Mouse (Mus musculus): ENCODE measurements around the gene Tmem50a. TPM values are rescaled to one million over a fixed set of nuclear protein-coding genes. Genes with fewer than 3 reads are reported as not detected.
A peak's percentile ranks its signal among the peaks of the same experiment; 100 is the strongest.
"Not testable (repeated sequence)": the region's sequence is repeated elsewhere in the genome, so short reads cannot be mapped to it uniquely, and the experiment has no call there.

Tmem50a gene
- polyA plus RNA-seq, 1 experiment from 2014 or later = 304 TPM

- peak; percentile 99 for DNase-seq (ENCODE audit: low spot score)
Observed at GRCm38 (mm10) chr4:134923258-134924018, 8.6 kb upstream of the Tmem50a start, which contains the start of gene Rsrp1. Gene Rsrp1 (plus strand): TSS chr4:134923592.

DNA sequence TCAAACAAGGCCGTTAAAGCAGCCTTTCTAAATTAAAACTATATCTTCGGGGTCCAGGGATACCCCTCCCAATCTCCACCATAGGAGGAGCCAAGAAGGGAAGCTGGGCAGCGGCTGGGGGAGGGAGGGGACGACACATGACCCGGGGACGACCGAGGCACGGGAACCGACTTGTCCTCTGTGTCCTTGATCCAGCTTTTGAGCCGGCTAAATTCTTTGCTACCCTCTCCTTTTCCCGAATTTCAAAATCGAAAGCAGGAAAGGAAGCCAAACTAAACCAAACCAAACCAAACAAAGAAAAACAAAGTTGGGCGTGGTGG lies 8.1 kb upstream of the Tmem50a start:
- DNase-seq (ENCODE audit: low spot score) = peak; percentile 64

DNA sequence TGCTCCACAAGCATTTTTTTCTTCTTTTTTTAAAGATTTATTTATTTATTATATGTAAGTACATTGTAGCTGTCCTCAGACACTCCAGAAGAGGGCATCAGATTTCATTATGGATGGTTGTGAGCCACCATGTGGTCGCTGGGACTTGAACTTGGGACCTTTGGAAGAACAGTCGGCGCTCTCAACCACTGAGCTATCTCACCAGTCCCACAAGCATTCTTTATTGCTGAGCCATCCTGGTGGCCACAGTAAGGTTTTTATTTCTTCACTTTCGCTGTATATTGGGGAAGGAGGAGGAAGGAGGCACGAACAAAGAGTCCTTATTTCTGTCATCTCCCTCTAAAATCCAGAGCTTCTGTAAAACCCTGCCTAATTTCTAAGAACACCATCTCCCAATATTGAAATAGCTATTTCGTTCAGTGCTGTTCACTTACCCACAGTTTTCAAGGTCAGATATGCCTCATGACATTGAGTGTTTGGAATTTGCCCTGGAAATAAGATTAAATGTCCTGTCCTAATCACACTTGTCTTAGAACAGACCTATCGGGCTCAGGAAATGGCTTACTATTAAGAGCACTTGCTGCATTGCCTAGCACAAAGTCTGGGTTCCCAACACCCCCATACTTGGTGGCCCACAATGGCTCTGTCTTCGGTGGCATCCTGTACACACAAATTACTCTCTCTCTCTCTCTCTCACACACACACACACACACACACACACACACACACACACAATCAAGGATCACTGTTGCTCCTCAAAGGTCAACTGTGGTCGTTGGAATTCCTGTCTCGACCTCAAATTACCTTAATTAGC lies 7.5 kb upstream of the Tmem50a start:
- no peak for DNase-seq (ENCODE audit: low spot score)

GRCm38 (mm10) chr4:134921703-134922102 lies 6.9 kb upstream of the Tmem50a start:
- DNase-seq (ENCODE audit: low spot score) = no peak

DNA sequence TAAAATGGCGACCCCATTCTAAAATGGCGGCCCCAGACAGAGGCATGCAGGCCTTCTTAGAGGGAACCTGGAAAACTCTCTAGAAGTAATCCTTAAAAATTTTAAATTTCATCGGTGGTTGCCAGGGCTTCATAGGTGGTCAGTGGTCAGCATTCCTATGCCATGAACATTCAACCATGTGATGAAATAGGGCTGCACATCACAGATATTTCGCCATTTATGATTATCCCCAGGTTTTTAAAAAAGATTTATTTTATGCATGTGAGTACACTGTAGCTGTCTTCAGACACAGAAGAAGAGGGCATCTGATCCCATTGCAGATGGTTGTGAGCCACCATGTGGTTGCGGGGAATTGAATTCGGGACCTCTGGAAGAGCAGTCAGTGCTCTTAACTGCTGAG lies 5.8 kb upstream of the Tmem50a start:
- DNase-seq (ENCODE audit: low spot score) = no peak

- DNase-seq (ENCODE audit: low spot score) = peak; percentile 84
Observed at GRCm38 (mm10) chr4:134919733-134920540, 5.1 kb upstream of the Tmem50a start.

DNA sequence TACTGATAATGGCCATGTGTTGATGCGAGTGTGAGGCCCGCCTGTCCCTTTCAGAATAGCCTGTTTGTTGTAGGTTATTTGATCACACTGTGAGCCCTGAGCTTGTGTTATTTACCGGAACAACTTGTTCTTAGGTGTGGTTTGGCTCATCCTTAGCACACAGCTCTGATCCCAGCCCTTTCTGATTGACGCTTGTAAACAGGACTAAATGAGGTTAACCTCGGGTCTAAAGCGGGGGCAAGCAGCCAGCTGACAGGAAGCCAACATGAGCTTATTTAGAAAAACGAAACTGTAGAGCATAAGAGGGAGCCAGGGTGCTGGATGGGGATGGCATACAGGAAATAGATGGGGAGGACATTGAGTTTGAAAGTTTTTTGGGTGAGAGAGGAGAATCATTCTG lies 3.6 kb upstream of the Tmem50a start:
- DNase-seq (ENCODE audit: low spot score) = peak; percentile 92

- no peak for DNase-seq (ENCODE audit: low spot score)
Observed at GRCm38 (mm10) chr4:134917194-134917593, 2.4 kb upstream of the Tmem50a start.

GRCm38 (mm10) chr4:134915223-134916050 lies 613 bp upstream of the Tmem50a start:
- DNase-seq (ENCODE audit: low spot score) = no peak

DNA sequence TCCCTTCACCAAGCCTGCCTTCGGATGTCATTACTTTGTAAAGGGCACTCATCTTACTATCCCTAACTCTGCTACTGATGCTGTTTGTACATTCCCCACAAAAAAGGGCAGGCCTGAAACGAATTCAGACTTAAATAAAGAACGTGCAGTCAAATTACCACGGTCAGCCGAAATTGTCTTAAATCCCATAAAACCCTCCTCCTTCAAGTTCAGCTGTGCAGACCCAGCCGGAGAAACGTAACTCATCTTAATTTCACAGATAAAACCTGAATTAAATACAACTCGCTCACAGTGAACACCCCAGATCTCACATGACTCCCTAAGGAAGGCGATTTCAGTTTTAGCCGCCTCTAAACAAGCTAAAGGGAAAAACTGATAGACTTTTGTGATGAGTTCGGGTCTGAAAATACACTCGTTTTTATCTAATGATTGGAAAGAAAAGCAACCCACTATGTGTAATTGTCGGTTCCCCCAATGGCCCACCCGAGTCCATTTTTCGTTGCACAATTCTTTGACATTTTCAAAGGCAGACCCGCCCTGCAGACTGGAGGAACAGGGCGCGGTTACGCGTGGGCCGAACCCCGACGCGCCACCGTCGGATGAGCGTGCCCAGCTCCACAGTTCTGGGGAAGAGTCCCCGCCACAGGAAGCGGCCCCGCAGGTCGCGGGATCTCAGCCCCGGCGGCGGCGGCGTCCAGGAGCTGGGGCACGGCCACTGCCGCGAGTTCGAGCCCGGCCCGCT lies 531 bp downstream of the Tmem50a start:
- no peak for DNase-seq (ENCODE audit: low spot score)

- peak; percentile 81 for DNase-seq (ENCODE audit: low spot score)
Observed at GRCm38 (mm10) chr4:134913413-134913812, 1.4 kb downstream of the Tmem50a start.

DNA sequence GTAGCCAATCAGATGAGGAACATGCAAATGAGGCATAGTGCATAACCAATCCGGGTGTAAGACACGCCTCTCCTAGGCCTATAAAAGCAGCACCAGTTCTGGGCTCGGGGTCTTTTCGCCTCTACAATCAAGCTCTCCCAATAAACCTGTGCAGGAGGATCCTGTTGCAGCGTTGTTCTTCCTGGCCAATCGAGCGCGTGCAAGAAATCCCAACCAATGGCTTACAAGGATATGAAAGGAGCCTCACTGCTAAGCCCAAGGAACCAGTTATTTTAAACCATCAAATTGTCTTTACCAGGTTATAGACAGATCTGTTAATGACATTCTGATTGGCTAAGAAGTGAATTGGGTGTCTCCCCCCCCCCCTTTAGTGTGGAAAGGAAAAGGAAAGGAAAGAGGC lies 3.4 kb downstream of the Tmem50a start:
- DNase-seq (ENCODE audit: low spot score) = not testable (repeated sequence)

DNA sequence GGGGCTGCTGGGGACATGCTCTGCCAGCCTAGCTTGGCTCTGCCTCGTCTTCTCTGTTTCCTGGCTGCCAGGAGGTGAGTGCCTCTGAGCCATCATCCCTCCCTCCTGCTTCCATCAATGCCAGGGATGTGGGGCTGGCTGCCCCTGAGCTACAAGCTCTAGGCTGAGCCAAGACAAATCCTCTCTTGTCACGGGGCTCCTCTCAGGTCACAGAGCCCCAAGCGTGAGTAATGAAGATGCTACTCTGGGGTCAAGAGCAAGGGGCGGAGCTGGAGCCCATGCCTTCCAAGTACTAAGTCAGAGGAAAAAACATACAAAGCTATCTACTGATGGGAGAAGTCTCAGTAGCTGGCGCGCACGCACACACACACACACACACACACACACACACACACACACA lies 11.8 kb downstream of the Tmem50a start:
- no peak for DNase-seq (ENCODE audit: low spot score)

DNA sequence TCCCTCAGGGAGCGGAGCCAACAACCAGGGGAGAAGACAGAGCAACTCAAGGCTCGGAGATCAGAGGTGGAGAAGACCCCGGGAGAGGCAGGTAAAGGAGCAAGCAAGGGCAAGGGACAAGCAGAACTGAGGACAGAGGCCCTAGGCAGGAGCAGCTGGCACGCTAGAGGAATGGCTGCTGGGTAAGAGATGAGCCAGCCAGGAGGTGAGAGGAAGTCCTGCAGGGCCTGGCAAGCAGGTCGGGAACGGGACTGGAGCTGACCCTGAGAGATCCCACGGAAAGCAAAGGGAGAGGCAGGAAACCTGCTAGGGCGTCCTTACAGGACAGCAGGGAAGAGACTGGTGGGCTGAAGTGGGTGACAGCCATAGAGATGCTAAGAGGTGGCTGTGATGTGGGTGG lies 13.7 kb downstream of the Tmem50a start:
- no peak for DNase-seq (ENCODE audit: low spot score)

GRCm38 (mm10) chr4:134897256-134897655 lies 17.6 kb downstream of the Tmem50a start:
- no peak for DNase-seq (ENCODE audit: low spot score)

GRCm38 (mm10) chr4:134892096-134892495 lies 22.7 kb downstream of the Tmem50a start:
- no peak for DNase-seq (ENCODE audit: low spot score)

- DNase-seq (ENCODE audit: low spot score) = no peak
Observed at GRCm38 (mm10) chr4:134884364-134884763, 30.5 kb downstream of the Tmem50a start.

DNA sequence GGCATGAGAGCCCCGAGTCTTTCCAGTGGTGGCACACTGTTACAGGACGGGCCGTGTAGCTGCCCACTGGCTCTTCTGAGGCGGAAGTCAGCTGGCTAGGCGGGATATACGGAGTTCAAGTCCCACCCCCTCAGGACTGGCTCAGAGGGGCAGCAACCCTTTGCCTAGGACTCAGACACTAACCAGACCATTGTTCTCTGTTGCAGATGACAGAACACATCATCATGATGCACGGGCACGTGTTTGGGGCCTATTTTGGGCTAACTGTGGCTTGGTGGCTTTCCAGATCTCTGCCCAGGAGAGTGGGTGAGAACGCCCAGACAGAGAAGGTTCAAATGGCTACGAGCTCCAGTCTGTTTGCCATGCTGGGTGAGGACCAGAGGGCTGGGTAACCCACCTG lies 31.0 kb downstream of the Tmem50a start:
- no peak for DNase-seq (ENCODE audit: low spot score)

- peak; percentile 56 for DNase-seq (ENCODE audit: low spot score)
Observed at GRCm38 (mm10) chr4:134883266-134883665, 31.6 kb downstream of the Tmem50a start.

DNA sequence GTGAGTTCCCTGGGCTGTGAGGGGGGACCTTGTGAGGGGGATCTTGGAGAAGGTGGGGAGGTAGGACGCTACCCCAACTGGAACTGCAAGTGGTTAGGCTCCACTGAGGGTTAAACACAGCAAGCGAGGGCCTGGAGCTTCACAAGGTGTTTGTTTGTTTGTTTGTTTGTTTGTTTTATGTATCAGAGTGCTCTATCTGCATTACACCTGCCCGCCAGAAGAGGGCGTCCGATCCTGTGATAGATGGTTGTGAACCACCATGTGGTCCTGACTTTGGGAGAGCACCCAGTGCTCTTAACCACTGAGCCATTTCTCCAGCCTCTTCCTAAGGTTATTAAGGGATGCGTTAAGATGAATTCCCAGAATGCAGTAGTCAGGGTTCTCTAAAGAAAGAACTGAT lies 34.8 kb downstream of the Tmem50a start:
- peak; percentile 4 for DNase-seq (ENCODE audit: low spot score)

Data from thymus, postnatal 0 days (tissue).